Mouse (Mus musculus) cerebellum, adult 18-20 months (tissue): Measurements from ENCODE around the gene Col4a6.
A peak's percentile ranks its signal among the peaks of the same experiment; 100 is the strongest.

Experiments
- DNase-seq, 2 experiments: peaks; one replicate each; pipeline ENCODE4 v3.0.0; 2021

The Col4a6 gene

GRCm38 (mm10) chrX:141473470-141474302 is at the start of gene Col4a6:
TSS of gene Col4a6 (minus strand) at chrX:141474076.
- no peak for DNase-seq

GRCm38 (mm10) chrX:141503125-141503524 is 29.2 kb upstream of the Col4a6 start:
- no peak for DNase-seq

- no peak for DNase-seq
These were observed 20.7 kb upstream of the Col4a6 start for GRCm38 (mm10) chrX:141494545-141494944.

DNA sequence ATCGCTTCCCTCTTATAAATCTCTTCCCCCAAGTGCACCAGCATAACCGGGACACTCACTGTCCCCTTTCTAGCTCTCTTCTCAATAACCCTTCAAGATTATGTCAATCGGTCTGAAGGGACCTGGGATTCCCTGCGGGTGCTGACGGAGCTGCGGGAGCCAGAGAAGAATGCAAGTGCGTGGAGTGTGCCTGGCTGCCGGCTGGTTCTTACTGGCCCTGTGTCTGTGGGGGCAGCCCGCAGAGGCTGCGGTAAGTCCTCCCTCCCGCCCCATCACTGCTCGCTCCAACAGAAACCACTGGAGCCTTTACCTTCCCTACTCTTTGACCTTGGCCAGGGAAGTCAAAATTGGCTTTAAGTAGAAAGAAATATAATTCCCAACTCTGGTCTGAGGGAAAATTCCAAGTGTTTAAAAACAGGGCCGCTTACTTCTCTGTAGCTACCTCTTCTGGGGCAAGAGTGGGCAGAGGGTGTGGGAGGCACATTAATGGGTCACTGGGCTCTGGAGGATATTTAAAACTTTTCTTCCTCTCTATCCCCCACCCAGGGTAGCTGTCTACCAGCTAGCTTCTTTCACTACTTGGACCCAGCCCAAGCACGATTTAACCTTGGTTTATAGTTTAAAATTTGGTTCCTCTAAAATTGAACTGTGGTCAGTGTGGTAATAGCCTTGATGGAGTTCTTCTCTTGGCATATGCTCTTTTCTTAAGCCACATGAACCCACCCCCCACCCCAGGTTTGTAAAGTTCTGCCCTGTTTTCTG is 1.9 kb upstream of the Col4a6 start:
- no peak for DNase-seq

DNA sequence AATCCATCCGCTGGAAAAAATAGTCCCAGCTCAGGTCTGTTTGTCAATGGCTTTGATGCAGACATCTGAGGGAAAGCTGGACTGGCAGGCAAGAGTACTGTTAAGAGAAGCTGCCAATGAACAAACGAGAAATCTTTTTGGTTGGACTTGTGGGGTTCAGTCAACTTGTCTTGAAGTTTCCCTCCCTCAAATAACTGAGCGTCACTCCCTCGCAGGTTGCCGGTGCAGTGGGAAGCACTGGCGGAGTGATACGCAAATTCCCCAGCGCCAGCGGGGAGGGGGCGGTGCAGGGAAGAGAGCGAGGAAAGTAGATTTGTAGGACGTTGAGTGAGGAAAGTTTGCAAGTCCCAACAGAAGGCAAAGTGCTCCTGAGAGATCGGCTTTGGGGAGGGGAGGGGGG is 1.2 kb upstream of the Col4a6 start, which contains the start of gene Col4a5:
Gene Col4a5, plus strand, starts transcription at position 276 of the 400 bp plus-strand sequence.
- peak; percentile 2 to 10 for DNase-seq

- DNase-seq = no peak
These were observed 25.9 kb downstream of the Col4a6 start for GRCm38 (mm10) chrX:141447936-141448335.

DNA sequence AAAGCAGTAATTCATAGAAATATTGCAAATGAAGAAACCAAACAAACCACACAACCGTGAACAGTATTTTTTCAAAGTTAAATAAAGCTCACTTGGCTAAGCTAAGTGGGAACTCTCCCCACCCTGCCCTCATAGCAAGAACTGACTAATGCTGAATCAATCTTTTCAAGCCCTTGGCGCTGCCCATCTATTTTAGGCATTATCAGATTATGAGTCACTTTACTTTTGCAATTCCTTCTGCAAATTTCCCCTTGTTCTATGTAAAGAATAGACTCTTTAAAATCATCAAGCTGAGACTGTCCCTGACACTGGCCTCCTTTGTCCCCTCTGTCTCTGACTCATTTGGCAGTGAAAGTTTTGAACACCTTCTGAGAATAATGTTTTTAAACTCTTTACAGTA is 34.5 kb downstream of the Col4a6 start:
- no peak for DNase-seq

DNA sequence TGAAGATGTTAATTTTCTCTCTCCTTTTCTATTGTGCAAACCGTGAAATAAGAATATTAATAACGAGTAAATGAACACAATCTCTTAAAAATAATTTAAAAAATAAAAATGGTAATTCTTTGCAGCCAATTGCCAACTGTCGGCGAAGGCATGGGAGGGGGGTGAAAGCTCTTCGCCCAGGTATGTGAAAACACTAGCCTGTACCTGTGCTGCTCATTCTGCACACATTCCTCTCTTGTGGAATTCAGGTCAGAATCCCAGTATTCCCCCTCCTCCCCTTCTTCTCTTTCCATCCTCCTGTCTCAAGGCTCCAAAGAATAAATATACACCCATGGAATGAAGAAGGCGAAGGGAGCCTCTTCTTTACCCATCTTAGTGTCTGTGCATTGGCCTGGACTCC is 37.1 kb downstream of the Col4a6 start:
- DNase-seq = no peak

- no peak for DNase-seq
These were observed 58.6 kb downstream of the Col4a6 start for GRCm38 (mm10) chrX:141415318-141415717.

DNA sequence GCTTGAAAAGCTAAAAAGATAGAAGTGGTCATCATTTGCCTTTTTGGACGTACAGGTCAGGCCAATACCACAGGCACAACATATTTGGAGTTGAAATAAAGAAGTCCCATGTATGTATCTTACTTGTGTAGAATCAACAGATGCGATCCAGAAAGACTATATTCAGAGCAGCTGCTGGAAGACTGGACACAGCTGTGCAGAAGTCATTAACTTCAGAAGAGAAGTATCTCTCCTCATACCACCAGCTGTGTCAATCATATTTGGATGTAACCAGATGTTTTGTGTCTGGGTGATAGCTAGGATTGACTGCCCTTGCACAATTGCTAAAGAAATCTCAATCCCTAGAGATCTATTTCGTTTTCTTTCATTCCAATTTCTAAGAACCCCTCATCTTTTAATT is 77.6 kb downstream of the Col4a6 start:
- DNase-seq = no peak

DNA sequence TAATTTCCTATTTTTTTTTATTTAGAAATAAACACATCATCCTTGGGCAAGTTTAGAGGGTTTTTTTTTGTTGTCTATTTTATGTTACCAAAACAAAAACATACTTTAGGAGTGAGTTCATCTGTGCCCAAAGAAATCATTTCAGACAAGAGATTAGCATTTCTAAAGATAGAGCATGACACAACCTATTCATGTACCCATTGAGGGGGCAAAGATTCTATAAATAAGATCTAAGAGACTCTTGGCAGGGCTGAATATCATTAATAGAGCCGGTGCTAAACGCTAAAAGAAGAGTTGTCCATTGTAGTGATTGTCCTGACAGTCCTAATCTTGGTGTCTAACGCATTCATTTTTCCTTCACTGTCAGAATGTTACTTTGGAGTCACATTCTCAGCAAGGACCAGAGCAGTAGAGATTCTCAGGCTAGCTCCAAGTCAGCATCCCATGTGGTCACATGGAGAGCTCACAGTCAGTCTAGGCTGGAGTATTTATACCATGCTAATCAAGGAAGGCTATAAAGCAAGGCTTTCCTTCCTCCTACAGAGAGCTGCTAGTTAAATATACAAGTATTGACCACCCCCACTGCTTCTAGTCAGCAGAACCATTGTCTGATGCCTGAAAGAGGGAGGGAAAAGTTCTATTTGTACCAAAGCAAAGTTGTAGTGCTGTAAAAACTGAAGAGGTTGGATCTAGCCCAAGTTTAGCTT is 88.3 kb downstream of the Col4a6 start:
- DNase-seq = no peak

- no peak for DNase-seq
These were observed 89.2 kb downstream of the Col4a6 start for GRCm38 (mm10) chrX:141384632-141385031.

- DNase-seq = no peak
These were observed 103.6 kb downstream of the Col4a6 start for GRCm38 (mm10) chrX:141370276-141370675.

- no peak for DNase-seq
These were observed 110.5 kb downstream of the Col4a6 start for GRCm38 (mm10) chrX:141363331-141363730.

DNA sequence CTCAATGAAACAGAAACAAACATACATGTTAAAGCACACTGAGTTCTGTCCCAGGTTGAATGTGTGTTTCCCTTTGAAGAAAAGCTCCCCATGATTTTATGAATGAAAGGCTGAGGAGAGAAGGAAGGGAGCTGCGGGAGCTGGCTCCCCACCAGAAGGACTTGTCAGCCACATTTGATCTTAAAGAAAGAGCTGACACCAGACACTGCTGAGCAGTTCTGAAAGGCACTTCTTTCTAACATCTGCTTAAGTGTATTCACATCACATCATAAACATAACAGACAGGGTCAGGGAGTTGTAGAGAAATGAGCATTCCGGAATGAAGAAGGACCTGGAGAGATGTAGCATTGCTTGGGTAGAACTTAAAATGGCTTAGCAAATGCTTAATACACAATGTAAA is 132.5 kb downstream of the Col4a6 start:
- no peak for DNase-seq

GRCm38 (mm10) chrX:141328044-141328443 is 145.8 kb downstream of the Col4a6 start:
- no peak for DNase-seq

- DNase-seq = peak in 1 of 2 experiments; percentile 1
These were observed 149.7 kb downstream of the Col4a6 start for GRCm38 (mm10) chrX:141324201-141324600.

GRCm38 (mm10) chrX:141316217-141316616 is 157.7 kb downstream of the Col4a6 start:
- no peak for DNase-seq

DNA sequence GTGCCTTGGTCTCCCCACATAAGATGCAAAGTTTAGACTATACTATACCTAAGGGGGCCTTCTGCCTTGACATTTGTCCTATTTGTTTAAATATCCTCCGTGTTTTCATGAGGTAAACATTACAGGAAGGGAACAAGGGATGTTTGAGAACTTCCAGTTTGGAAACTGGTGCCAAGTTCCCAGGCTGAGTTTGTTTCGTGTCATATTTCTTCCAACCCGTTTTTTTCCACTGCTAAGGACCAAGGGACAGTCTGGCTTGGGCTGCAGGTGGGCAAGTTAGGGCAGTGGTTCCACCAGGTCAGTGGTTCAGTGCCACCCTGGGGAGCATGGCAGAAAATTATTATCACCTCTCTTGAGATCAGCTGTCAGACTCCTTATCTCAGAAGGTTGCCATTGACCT is 158.1 kb downstream of the Col4a6 start:
- DNase-seq = no peak

DNA sequence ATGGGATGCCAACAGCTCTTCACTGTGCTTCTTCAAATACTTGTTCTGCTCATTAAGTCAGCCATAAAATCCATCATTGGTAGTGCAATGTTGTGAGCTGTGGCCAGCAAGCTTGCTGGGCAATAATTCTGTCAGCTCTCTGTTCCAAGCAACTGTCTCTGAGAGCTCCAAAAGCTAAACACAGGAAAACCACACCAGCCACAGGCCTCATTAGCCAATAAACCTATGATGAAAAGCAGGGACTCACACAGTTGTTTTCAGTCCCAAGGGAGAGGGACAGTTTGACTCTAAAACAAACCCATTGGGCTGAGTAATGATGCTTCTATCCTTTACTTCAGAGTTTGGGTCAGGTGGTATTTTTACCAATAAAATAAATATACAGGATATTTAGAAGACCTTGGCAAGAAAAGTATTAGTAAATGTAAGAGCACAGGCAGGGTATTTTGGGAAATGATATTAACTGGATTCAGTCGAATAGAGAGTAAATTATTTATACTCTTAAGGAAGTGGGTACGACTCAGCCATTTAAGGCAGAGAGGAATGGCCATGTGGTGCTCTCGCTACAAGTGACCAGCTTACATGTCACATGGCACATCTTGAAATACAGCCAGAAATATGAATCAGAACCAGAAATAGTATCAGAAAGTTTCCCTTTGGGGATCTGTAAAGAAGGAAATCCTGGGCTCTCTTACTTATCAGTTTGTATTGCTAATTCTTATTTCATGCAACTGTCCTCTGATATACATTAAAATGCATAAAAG is 181.0 kb downstream of the Col4a6 start:
- DNase-seq = no peak

GRCm38 (mm10) chrX:141276397-141276796 is 197.5 kb downstream of the Col4a6 start:
- no peak for DNase-seq

DNA sequence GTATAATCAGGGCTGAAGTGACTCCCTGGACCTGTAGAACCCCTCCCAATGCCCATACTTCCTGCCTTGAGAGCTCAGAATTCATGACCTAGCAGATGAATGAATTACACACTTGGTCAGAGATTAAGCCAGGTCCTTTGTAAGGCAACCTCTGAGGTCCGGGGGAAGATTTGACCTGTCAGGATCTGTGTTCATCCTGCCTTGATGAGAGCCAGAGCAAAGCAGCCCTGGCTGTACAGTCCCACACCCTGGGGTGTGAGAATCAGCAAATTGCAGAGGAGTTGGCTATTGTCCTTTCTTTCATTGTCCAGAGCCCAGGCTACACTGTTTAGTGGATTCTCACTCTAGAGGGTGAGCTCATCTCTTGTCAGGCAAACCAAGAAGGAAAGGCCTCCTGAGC is 207.9 kb downstream of the Col4a6 start:
- DNase-seq = no peak

- DNase-seq = no peak
These were observed 224.2 kb downstream of the Col4a6 start for GRCm38 (mm10) chrX:141249636-141250035.
